Mouse (Mus musculus) liver, embryonic 16.5 days (tissue): ENCODE results near the gene Ssh2. TPM values are rescaled to one million over a fixed set of nuclear protein-coding genes. Genes with fewer than 3 reads are reported as not detected.

Experiments
- ATAC-seq: fragments of 200-750 bp; cut with Nextera tagmentation; 2 replicates; pipeline ENCODE4 v1.8.0; 2017; ENCODE audit warnings: low read depth, mild to moderate bottlenecking, moderate number of reproducible peaks, moderate library complexity
- H3K27ac ChIP-seq: fragments of 300-500 bp; sonication (generic); 2 replicates; pipeline ENCODE4 v1.5.1; 2014; ENCODE audit warnings: mild to moderate bottlenecking, low read length
- H3K27me3 ChIP-seq: fragments of 300-500 bp; sonication (generic); 2 replicates; pipeline ENCODE4 v1.6.1; 2014; ENCODE audit warnings: low read depth, low read length, mixed read lengths; ENCODE audit not compliant: control insufficient read depth, insufficient read depth
- H3K36me3 ChIP-seq: fragments of 300-500 bp; sonication (generic); 2 replicates; pipeline ENCODE4 v1.6.1; 2014; ENCODE audit warnings: mild to moderate bottlenecking; ENCODE audit not compliant: control insufficient read depth, insufficient read depth
- H3K4me1 ChIP-seq: fragments of 300-500 bp; sonication (generic); 2 replicates; pipeline ENCODE4 v1.6.1; 2014; ENCODE audit warnings: low read depth, low read length, mixed read lengths; ENCODE audit not compliant: control insufficient read depth
- H3K4me2 ChIP-seq: fragments of 300-500 bp; sonication (generic); 2 replicates; pipeline ENCODE4 v1.6.1; 2014; ENCODE audit warnings: low read depth, low read length, mixed read lengths
- H3K4me3 ChIP-seq: fragments of 300-500 bp; sonication (generic); 2 replicates; pipeline ENCODE4 v1.5.1; 2014; ENCODE audit warnings: low read depth, mild to moderate bottlenecking, low read length
- H3K9ac ChIP-seq: fragments of 300-500 bp; sonication (generic); 2 replicates; pipeline ENCODE4 v1.6.1; 2014; ENCODE audit warnings: low read depth, low read length
- H3K9me3 ChIP-seq: fragments of 300-500 bp; sonication (generic); replicated peaks from 2 replicates; pipeline ENCODE4 v1.6.1; 2016; ENCODE audit warnings: low read length; ENCODE audit not compliant: control insufficient read depth
- WGBS: fragments of 180-500 bp; shearing (Covaris S2); extraction: QIAGEN DNeasy Blood & Tissue Kit; methylation state at CpG from one replicate; pipeline ENCODE4 v1.1.7; 2014; ENCODE audit not compliant: insufficient replicate concordance; 5-methylcytosine and 5-hydroxymethylcytosine counted together
- polyA plus RNA-seq: library from polyadenylated mRNA; unstranded; fragments of >200 nt; fragmentation: Nextera tagmentation; extraction: Ambion mirVana; gene quantifications from 2 replicates; pipeline ENCODE4 v1.2.1, GENCODE M21; 2015

Ssh2 gene
- polyA plus RNA-seq, 1 experiment from 2014 or later, result 4.7 TPM

GRCm38 (mm10) chr11:77307205-77307604, 91.1 kb downstream of the Ssh2 start:
- H3K27ac ChIP-seq, result no peak overlapping the region
- no peaks in the 10 kb centered on the region for H3K9me3 ChIP-seq
- H3K27me3 ChIP-seq, result no peaks in the 10 kb centered on the region
- H3K4me2 ChIP-seq, result no peak overlapping the region
- no peak overlapping the region for H3K9ac ChIP-seq
- H3K4me3 ChIP-seq, result no peak overlapping the region
- 37% methylated on average over 3 of the region's 3 CpGs for WGBS
- H3K4me1 ChIP-seq, result no peaks in the 10 kb centered on the region
- no peak for ATAC-seq
- no peaks in the 10 kb centered on the region for H3K36me3 ChIP-seq

GRCm38 (mm10) chr11:77308533-77308932, 92.4 kb downstream of the Ssh2 start:
- no peak for ATAC-seq
- H3K9ac ChIP-seq, result no peak overlapping the region
- H3K4me3 ChIP-seq, result no peak overlapping the region
- H3K27ac ChIP-seq, result no peak overlapping the region
- no peak overlapping the region for H3K4me2 ChIP-seq
- no peaks in the 10 kb centered on the region for H3K36me3 ChIP-seq
- H3K9me3 ChIP-seq, result no peaks in the 10 kb centered on the region
- WGBS, result 3% methylated on average over 1 of the region's 1 CpGs
- no peaks in the 10 kb centered on the region for H3K4me1 ChIP-seq
- H3K27me3 ChIP-seq, result no peaks in the 10 kb centered on the region

- WGBS, result 32% methylated on average over 3 of the region's 3 CpGs
- ATAC-seq, result no peak
- Histone ChIP-seq H3K4me1 (peaks cover 3% of the 10 kb centered on the region; the same call in 1 of the 2 replicates), H3K36me3 (no peaks in the 10 kb centered on the region), H3K4me3 (no peak overlapping the region), H3K9me3 (no peaks in the 10 kb centered on the region), H3K27ac (no peak overlapping the region), H3K27me3 (no peaks in the 10 kb centered on the region), H3K9ac (no peak overlapping the region), H3K4me2 (no peak overlapping the region)
These were observed 101.8 kb downstream of the Ssh2 start for GRCm38 (mm10) chr11:77317721-77318477.

- H3K9ac ChIP-seq, result no peak overlapping the region
- no peaks in the 10 kb centered on the region for H3K9me3 ChIP-seq
- no peaks in the 10 kb centered on the region for H3K27me3 ChIP-seq
- H3K4me1 ChIP-seq, result peaks cover 3% of the 10 kb centered on the region; the same call in 1 of the 2 replicates
- H3K4me2 ChIP-seq, result no peak overlapping the region
- no peak overlapping the region for H3K4me3 ChIP-seq
- ATAC-seq, result no peak
- H3K36me3 ChIP-seq, result no peaks in the 10 kb centered on the region
- no peak overlapping the region for H3K27ac ChIP-seq
These were observed 102.5 kb downstream of the Ssh2 start for GRCm38 (mm10) chr11:77318478-77319118.

- Histone ChIP-seq H3K36me3 (no peaks in the 10 kb centered on the region), H3K4me1 (peaks cover 3% of the 10 kb centered on the region; the same call in 1 of the 2 replicates), H3K9ac (no peak overlapping the region), H3K27ac (no peak overlapping the region), H3K27me3 (no peaks in the 10 kb centered on the region), H3K4me3 (no peak overlapping the region), H3K9me3 (no peaks in the 10 kb centered on the region), H3K4me2 (no peak overlapping the region)
- WGBS, result 22% methylated on average over 1 of the region's 1 CpGs
- no peak for ATAC-seq
These were observed 105.1 kb downstream of the Ssh2 start for GRCm38 (mm10) chr11:77321214-77321613.

- H3K4me3 ChIP-seq, result no peak overlapping the region
- H3K36me3 ChIP-seq, result no peaks in the 10 kb centered on the region
- no peaks in the 10 kb centered on the region for H3K9me3 ChIP-seq
- ATAC-seq, result no peak
- WGBS, result 64% methylated on average over 2 of the region's 2 CpGs
- no peaks in the 10 kb centered on the region for H3K27me3 ChIP-seq
- H3K4me2 ChIP-seq, result no peak overlapping the region
- H3K27ac ChIP-seq, result no peak overlapping the region
- H3K4me1 ChIP-seq, result no peaks in the 10 kb centered on the region
- H3K9ac ChIP-seq, result no peak overlapping the region
These were observed 114.4 kb downstream of the Ssh2 start for GRCm38 (mm10) chr11:77330529-77330928.

- Histone ChIP-seq H3K4me2 (0 out of 2 replicates have a peak overlapping the region, but pooled peaks have one; percentile 90), H3K27ac (no peak overlapping the region), H3K4me3 (no peak overlapping the region), H3K27me3 (no peaks in the 10 kb centered on the region), H3K36me3 (no peaks in the 10 kb centered on the region), H3K4me1 (peaks cover 3% of the 10 kb centered on the region), H3K9ac (no peak overlapping the region), H3K9me3 (no peaks in the 10 kb centered on the region)
- no peak for ATAC-seq
- 70% methylated on average over 4 of the region's 4 CpGs for WGBS
These were observed 131.2 kb downstream of the Ssh2 start for GRCm38 (mm10) chr11:77347273-77347672.

GRCm38 (mm10) chr11:77348142-77348741, 132.2 kb downstream of the Ssh2 start:
- H3K4me1 ChIP-seq, result peaks cover 3% of the 10 kb centered on the region
- WGBS, result under 1% methylated on average over 54 of the region's 54 CpGs
- H3K36me3 ChIP-seq, result no peaks in the 10 kb centered on the region
- H3K4me2 ChIP-seq, result peak overlapping the region; percentile 90
- peak overlapping the region; percentile 30; the same call in 1 of the 2 replicates for H3K27ac ChIP-seq
- no peaks in the 10 kb centered on the region for H3K9me3 ChIP-seq
- peak overlapping the region; percentile 65 for H3K9ac ChIP-seq
- ATAC-seq, result peak; percentile 100
- H3K27me3 ChIP-seq, result no peaks in the 10 kb centered on the region
- H3K4me3 ChIP-seq, result peak overlapping the region; percentile 70

GRCm38 (mm10) chr11:77348985-77349384, 132.9 kb downstream of the Ssh2 start:
- H3K9ac ChIP-seq, result no peak overlapping the region
- H3K27me3 ChIP-seq, result no peaks in the 10 kb centered on the region
- no peak for ATAC-seq
- H3K36me3 ChIP-seq, result no peaks in the 10 kb centered on the region
- H3K9me3 ChIP-seq, result no peaks in the 10 kb centered on the region
- no peak overlapping the region for H3K27ac ChIP-seq
- H3K4me3 ChIP-seq, result peak overlapping the region; percentile 70
- WGBS, result 9% methylated on average over 6 of the region's 6 CpGs
- H3K4me1 ChIP-seq, result peaks cover 3% of the 10 kb centered on the region
- H3K4me2 ChIP-seq, result peak overlapping the region; percentile 90
